Mouse (Mus musculus): ENCODE measurements around the gene Creb3l4. TPM values are rescaled to one million over a fixed set of nuclear protein-coding genes. Genes with fewer than 3 reads are reported as not detected.

The Creb3l4 gene
- polyA plus RNA-seq, 1 experiment from 2014 or later = 8.9 TPM

- Histone ChIP-seq H3K4me3 (no peak overlapping the region), H3K4me2 (no peak overlapping the region), H3K9ac (no peak overlapping the region), H3K4me1 (peaks cover 22% of the 10 kb centered on the region), H3K36me3 (peaks cover 51% of the 10 kb centered on the region), H3K27me3 (no peaks in the 10 kb centered on the region), H3K9me3 (no peaks in the 10 kb centered on the region), H3K27ac (no peak overlapping the region)
- WGBS = 73% methylated on average over 2 of the region's 2 CpGs
- ATAC-seq (ENCODE audit: insufficient number of reproducible peaks, insufficient read depth, low FRiP score, low TSS enrichment, low read depth) = 0 out of 2 replicates have a peak, but pooled peaks have one; percentile 38
Measured at GRCm38 (mm10) chr3:90208662-90209061, 34.6 kb downstream of the Creb3l4 start.

DNA sequence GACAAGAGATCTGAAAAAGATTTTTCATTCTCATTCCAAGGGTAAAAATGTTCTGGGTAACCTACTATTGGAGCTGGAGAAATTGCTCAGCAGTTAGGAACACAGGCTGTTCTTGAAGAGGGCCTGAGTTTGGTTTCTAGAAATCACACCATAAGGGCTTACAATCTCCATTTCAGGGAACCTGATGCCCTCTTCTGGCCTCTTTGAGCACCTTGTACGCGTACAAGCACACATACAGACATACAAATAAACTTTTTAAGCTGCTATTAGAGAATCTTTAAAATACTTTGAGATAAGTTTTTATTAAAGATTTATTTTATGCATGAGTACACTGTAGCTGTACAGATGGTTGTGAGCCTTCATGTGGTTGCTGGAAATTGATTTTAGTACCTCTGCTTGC lies 38.7 kb downstream of the Creb3l4 start:
- Histone ChIP-seq H3K36me3 (peaks cover 21% of the 10 kb centered on the region), H3K27ac (no peak overlapping the region), H3K4me3 (no peak overlapping the region), H3K4me2 (no peak overlapping the region), H3K4me1 (peaks cover under 1% of the 10 kb centered on the region; the same call in 1 of the 2 replicates), H3K27me3 (no peaks in the 10 kb centered on the region), H3K9ac (no peak overlapping the region), H3K9me3 (no peaks in the 10 kb centered on the region)
- WGBS = 93% methylated on average over 2 of the region's 2 CpGs
- ATAC-seq (ENCODE audit: insufficient number of reproducible peaks, insufficient read depth, low FRiP score, low TSS enrichment, low read depth) = no peak

- 73% methylated on average over 5 of the region's 5 CpGs for WGBS
- Histone ChIP-seq H3K27me3 (no peaks in the 10 kb centered on the region), H3K36me3 (peaks cover 12% of the 10 kb centered on the region), H3K27ac (no peak overlapping the region), H3K9me3 (no peaks in the 10 kb centered on the region), H3K4me2 (no peak overlapping the region), H3K4me1 (no peaks in the 10 kb centered on the region), H3K9ac (no peak overlapping the region), H3K4me3 (no peak overlapping the region)
- ATAC-seq (ENCODE audit: insufficient number of reproducible peaks, insufficient read depth, low FRiP score, low TSS enrichment, low read depth) = no peak
Measured at GRCm38 (mm10) chr3:90203619-90204018, 39.7 kb downstream of the Creb3l4 start.

DNA sequence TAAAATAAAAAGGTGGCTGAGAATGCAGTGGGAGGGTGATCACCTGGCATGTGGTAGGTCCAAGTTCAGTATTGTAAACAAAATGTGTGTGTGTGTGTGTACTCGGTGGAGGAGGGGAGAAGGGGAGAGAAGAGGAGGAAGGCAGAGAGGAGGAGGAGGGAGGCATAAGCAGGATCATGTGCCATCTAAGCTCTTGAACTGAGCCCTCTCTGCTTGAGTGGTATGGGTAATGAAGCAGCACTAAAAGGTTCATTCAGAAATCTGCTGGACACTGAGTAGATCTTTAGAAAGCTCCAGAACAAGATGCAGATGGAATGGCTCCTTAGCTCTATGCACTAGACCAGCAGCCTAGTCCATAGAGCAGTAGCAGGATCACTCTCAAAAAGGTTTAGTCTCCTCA lies 40.4 kb downstream of the Creb3l4 start:
- peaks cover 4% of the 10 kb centered on the region for H3K36me3 ChIP-seq
- H3K27ac ChIP-seq = no peak overlapping the region
- no peaks in the 10 kb centered on the region for H3K27me3 ChIP-seq
- ATAC-seq (ENCODE audit: insufficient number of reproducible peaks, insufficient read depth, low FRiP score, low TSS enrichment, low read depth) = no peak
- WGBS = 83% methylated on average over 1 of the region's 1 CpGs
- H3K9ac ChIP-seq = no peak overlapping the region
- H3K4me3 ChIP-seq = no peak overlapping the region
- H3K4me1 ChIP-seq = no peaks in the 10 kb centered on the region
- H3K4me2 ChIP-seq = no peak overlapping the region
- no peaks in the 10 kb centered on the region for H3K9me3 ChIP-seq

DNA sequence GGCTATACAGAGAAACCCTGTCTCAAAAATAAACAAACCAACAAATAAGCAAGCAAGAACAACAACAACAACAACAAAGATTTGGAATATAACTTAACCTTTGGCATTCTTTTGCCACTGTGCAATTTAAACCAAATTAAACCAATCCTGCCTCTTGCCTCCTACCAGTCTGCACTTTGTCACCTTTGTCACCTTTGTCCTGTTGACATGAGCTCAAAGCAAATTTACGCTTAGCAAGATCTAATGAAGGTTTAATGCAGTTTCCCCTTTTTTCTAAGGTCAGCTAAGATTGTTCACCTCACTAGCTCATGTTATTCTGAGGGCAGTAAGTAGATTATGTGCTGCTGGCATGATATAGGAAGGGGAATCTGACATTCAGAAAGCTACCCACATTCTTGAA lies 45.8 kb downstream of the Creb3l4 start:
- Histone ChIP-seq H3K36me3 (no peaks in the 10 kb centered on the region), H3K4me1 (no peaks in the 10 kb centered on the region), H3K4me3 (no peak overlapping the region), H3K4me2 (no peak overlapping the region), H3K9ac (no peak overlapping the region), H3K27me3 (no peaks in the 10 kb centered on the region), H3K27ac (no peak overlapping the region), H3K9me3 (no peaks in the 10 kb centered on the region)
- ATAC-seq (ENCODE audit: insufficient number of reproducible peaks, insufficient read depth, low FRiP score, low TSS enrichment, low read depth) = no peak
- 80% methylated on average over 1 of the region's 1 CpGs for WGBS

GRCm38 (mm10) chr3:90195644-90196043 lies 47.7 kb downstream of the Creb3l4 start:
- H3K27ac ChIP-seq = no peak overlapping the region
- H3K36me3 ChIP-seq = no peaks in the 10 kb centered on the region
- H3K4me1 ChIP-seq = no peaks in the 10 kb centered on the region
- H3K4me2 ChIP-seq = no peak overlapping the region
- no peak overlapping the region for H3K4me3 ChIP-seq
- no peaks in the 10 kb centered on the region for H3K27me3 ChIP-seq
- H3K9ac ChIP-seq = no peak overlapping the region
- no peaks in the 10 kb centered on the region for H3K9me3 ChIP-seq
- 74% methylated on average over 1 of the region's 1 CpGs for WGBS
- no peak for ATAC-seq (ENCODE audit: insufficient number of reproducible peaks, insufficient read depth, low FRiP score, low TSS enrichment, low read depth)

GRCm38 (mm10) chr3:90194759-90195158 lies 48.6 kb downstream of the Creb3l4 start:
- ATAC-seq (ENCODE audit: insufficient number of reproducible peaks, insufficient read depth, low FRiP score, low TSS enrichment, low read depth) = no peak
- Histone ChIP-seq H3K27me3 (no peaks in the 10 kb centered on the region), H3K27ac (no peak overlapping the region), H3K36me3 (no peaks in the 10 kb centered on the region), H3K4me2 (no peak overlapping the region), H3K9me3 (no peaks in the 10 kb centered on the region), H3K9ac (no peak overlapping the region), H3K4me1 (no peaks in the 10 kb centered on the region), H3K4me3 (no peak overlapping the region)
- 47% methylated on average over 4 of the region's 4 CpGs for WGBS

DNA sequence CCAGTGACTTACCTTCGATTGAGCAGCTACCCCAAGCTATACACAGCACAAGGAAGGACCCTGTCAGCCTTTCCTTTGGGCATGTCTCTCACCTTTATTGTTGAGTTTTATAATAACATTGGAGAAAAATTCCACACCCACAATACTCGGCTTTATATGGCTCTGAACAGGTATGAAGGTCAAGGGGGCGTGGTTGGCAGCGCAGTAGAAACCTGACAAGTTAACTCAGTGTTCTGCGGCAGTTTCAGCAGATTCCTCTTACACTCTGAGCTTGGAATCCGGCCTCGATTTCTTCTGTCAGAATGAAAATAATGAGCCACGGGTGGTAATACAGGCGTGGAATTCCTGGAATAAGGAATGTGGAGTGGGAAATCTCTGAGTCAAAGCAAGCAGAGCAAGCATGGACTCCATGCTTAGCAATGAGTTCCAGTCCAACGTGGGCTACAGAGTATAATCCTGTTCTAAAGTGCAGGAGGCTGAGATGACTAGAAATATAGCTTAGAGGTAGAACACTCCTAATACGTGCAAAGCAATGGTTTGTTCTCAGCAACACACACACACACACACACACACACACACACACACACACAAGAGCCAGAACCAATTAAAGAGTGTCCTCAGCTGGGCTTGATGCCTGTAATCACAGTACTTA lies 52.3 kb downstream of the Creb3l4 start:
- Histone ChIP-seq H3K4me1 (no peaks in the 10 kb centered on the region), H3K27ac (no peak overlapping the region), H3K9me3 (no peaks in the 10 kb centered on the region), H3K9ac (no peak overlapping the region), H3K27me3 (no peaks in the 10 kb centered on the region), H3K4me3 (no peak overlapping the region), H3K4me2 (no peak overlapping the region), H3K36me3 (no peaks in the 10 kb centered on the region)
- ATAC-seq (ENCODE audit: insufficient number of reproducible peaks, insufficient read depth, low FRiP score, low TSS enrichment, low read depth) = no peak
- WGBS = 74% methylated on average over 11 of the region's 11 CpGs

Small RNA genes within 50 kb of the gene (microRNA-seq; reads per million reads assigned to microRNA genes)
- gene Mir7012 = not detected

Other genes starting within 250 kb of the Creb3l4 start
- 169 and 173 TPM in 2 replicates for gene Hax1, start 244.7 kb downstream of the Creb3l4 start, polyA plus RNA-seq (2015; fragmentation: Nextera tagmentation; extraction: Ambion mirVana)
- 146 and 149 TPM in 2 replicates for gene 4933434E20Rik, start 191.9 kb downstream of the Creb3l4 start, polyA plus RNA-seq (2015; fragmentation: Nextera tagmentation; extraction: Ambion mirVana)
- gene Ubap2l, start 190.9 kb downstream of the Creb3l4 start, polyA plus RNA-seq (2015; fragmentation: Nextera tagmentation; extraction: Ambion mirVana) = 231 and 255 TPM in 2 replicates
- gene Tpm3, start 170.9 kb downstream of the Creb3l4 start, polyA plus RNA-seq (2015; fragmentation: Nextera tagmentation; extraction: Ambion mirVana) = 496 and 525 TPM in 2 replicates
- 0.30 and 0.44 TPM in 2 replicates for gene Nup210l, start 139.4 kb downstream of the Creb3l4 start, polyA plus RNA-seq (2015; fragmentation: Nextera tagmentation; extraction: Ambion mirVana)
- 1,327 and 1,965 TPM in 2 replicates for gene Rps27, start 29.9 kb downstream of the Creb3l4 start, polyA plus RNA-seq (2015; fragmentation: Nextera tagmentation; extraction: Ambion mirVana)
- 35.4 and 38.9 TPM in 2 replicates for gene Rab13, start 29.8 kb downstream of the Creb3l4 start, polyA plus RNA-seq (2015; fragmentation: Nextera tagmentation; extraction: Ambion mirVana)
- 107 and 113 TPM in 2 replicates for gene Jtb, start 11.9 kb downstream of the Creb3l4 start, polyA plus RNA-seq (2015; fragmentation: Nextera tagmentation; extraction: Ambion mirVana)
- 86.2 and 92.6 TPM in 2 replicates for gene Slc39a1, start 4.7 kb upstream of the Creb3l4 start, polyA plus RNA-seq (2015; fragmentation: Nextera tagmentation; extraction: Ambion mirVana)
- gene Crtc2, start 10.7 kb upstream of the Creb3l4 start, polyA plus RNA-seq (2015; fragmentation: Nextera tagmentation; extraction: Ambion mirVana) = 25.9 and 26.9 TPM in 2 replicates
- 4.9 and 5.6 TPM in 2 replicates for gene Dennd4b, start 21.7 kb upstream of the Creb3l4 start, polyA plus RNA-seq (2015; fragmentation: Nextera tagmentation; extraction: Ambion mirVana)
- 19.0 and 24.5 TPM in 2 replicates for gene Gatad2b, start 49.7 kb upstream of the Creb3l4 start, polyA plus RNA-seq (2015; fragmentation: Nextera tagmentation; extraction: Ambion mirVana)
- gene Slc27a3, start 146.4 kb upstream of the Creb3l4 start, polyA plus RNA-seq (2015; fragmentation: Nextera tagmentation; extraction: Ambion mirVana) = 39.6 and 44.3 TPM in 2 replicates
- gene Ints3, start 190.1 kb upstream of the Creb3l4 start, polyA plus RNA-seq (2015; fragmentation: Nextera tagmentation; extraction: Ambion mirVana) = 31.0 and 31.1 TPM in 2 replicates
- gene Npr1, start 222.4 kb upstream of the Creb3l4 start, polyA plus RNA-seq (2015; fragmentation: Nextera tagmentation; extraction: Ambion mirVana) = 2.8 and 5.0 TPM in 2 replicates
- gene Ilf2, start 232.6 kb upstream of the Creb3l4 start, polyA plus RNA-seq (2015; fragmentation: Nextera tagmentation; extraction: Ambion mirVana) = 265 and 286 TPM in 2 replicates
- gene Snapin, start 247.5 kb upstream of the Creb3l4 start, polyA plus RNA-seq (2015; fragmentation: Nextera tagmentation; extraction: Ambion mirVana) = 85.5 and 100 TPM in 2 replicates

Data from embryonic facial prominence, embryonic 13.5 days (tissue).